Mouse (Mus musculus): ENCODE measurements around the gene Olfr774.
"Not testable (repeated sequence)": the region's sequence is repeated elsewhere in the genome, so short reads cannot be mapped to it uniquely, and the experiment has no call there.

Gene Olfr774

GRCm38 (mm10) chr10:129235904-129236303 lies at the start of gene Olfr774:
Gene Olfr774 (plus strand): TSS chr10:129236204.
- no peak for DNase-seq (ENCODE audit: low spot score in 2 of 2)

GRCm38 (mm10) chr10:129187319-129187718 lies 48.7 kb upstream of the Olfr774 start, which contains the start of gene Olfr773:
Gene Olfr773 (minus strand): TSS chr10:129187419.
- not testable (repeated sequence) for DNase-seq (ENCODE audit: low spot score in 2 of 2)

GRCm38 (mm10) chr10:129230737-129231136 lies 5.3 kb upstream of the Olfr774 start:
- DNase-seq (ENCODE audit: low spot score in 2 of 2), result no peak

- no peak for DNase-seq (ENCODE audit: low spot score in 2 of 2)
These were observed 12.1 kb downstream of the Olfr774 start, which contains the start of gene Olfr775 for GRCm38 (mm10) chr10:129248112-129248511. Gene Olfr775 (plus strand): TSS chr10:129248412.

GRCm38 (mm10) chr10:129258827-129259226 lies 22.8 kb downstream of the Olfr774 start, which contains the start of gene Olfr776:
Gene Olfr776 (plus strand): TSS chr10:129259127.
- DNase-seq (ENCODE audit: low spot score in 2 of 2), result no peak

DNA sequence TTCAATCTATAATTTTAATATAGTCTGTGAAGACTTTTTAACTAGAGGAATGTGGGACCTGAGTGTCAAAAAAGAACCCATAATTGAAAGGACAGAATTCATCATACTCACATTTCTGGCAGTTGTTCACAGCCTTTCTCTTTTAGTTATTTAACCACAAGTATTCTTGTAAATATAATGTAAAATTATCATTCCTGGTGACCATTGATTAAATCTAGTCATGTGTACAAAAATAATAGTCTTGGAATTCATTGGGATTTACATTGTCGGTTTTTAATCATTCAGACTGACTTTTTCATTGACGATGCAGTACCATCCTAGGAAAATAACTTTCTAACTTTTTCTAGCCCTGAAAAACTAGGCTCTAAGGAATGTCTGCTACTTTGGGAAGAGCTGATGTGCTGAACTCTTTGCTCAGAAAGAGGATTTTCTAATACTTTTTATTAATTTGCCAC lies 35.1 kb downstream of the Olfr774 start, which contains the start of gene Olfr777:
TSS of gene Olfr777 (minus strand) at position 405 of the 455 bp plus-strand sequence.
- DNase-seq (ENCODE audit: low spot score in 2 of 2), result no peak
